Mouse (Mus musculus): Measurements from ENCODE around the gene Golga1. TPM values are rescaled to one million over a fixed set of nuclear protein-coding genes. Genes with fewer than 3 reads are reported as not detected.

Golga1 gene
- polyA plus RNA-seq, 1 experiment: 13.7 TPM

DNA sequence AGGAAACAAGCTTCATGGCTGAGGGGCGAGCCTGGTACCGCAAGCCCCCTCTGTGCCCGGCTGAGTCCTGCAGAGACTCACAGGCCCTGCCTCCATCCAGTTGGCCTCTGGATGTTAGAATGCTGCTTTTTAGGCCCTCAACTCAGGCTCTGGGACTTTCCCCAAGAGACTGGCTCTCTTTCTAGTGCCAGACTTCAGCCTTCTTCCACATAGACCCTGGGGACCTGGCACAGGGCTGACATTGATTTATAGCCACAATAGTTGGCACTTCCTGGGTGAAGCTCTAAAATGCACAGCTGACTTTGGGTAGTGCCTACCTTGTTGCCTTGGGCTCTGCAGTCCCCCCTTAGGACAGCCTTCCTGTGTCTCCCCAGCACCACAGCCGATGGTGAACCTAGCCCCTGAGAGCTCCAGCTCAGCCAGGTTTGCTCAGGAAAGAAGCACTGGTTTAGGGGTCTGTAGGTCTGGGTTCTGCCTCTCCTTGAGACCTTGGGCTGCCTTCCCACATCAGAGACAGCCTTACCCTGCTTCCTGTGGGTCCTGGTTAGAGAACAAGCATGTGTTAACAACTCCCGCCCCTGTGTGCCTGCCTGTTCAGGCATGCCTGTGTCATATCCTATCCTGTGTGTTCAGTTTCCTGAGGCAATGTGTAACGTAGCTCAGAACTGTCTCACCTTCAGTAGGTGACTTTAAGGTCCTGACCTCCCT lies 77.4 kb downstream of the Golga1 start:
- H3K4me1 ChIP-seq (ENCODE audit: control insufficient read depth, insufficient read depth, low read length): no peaks in the 10 kb centered on the region; the same call in 1 of the 2 replicates
- H3K27ac ChIP-seq (ENCODE audit: control insufficient read depth, insufficient read depth, low read depth, low read length): no peak overlapping the region
- no peaks in the 10 kb centered on the region for H3K36me3 ChIP-seq (ENCODE audit: control insufficient read depth, insufficient read depth, low read length)
- H3K4me3 ChIP-seq (ENCODE audit: control insufficient read depth, low read depth, low read length): no peak overlapping the region
- no peaks in the 10 kb centered on the region for H3K27me3 ChIP-seq (ENCODE audit: control insufficient read depth, insufficient read depth, low read length)
- TF ChIP-seq POLR2A (IDR thresholded peaks at IDR 0.05; ENCODE audit: control insufficient read depth, low read depth, low read length) (no peak), CTCF (IDR thresholded peaks at IDR 0.05; ENCODE audit: control insufficient read depth, insufficient read depth, insufficient replicate concordance, low read depth, low read length) (no peak)

DNA sequence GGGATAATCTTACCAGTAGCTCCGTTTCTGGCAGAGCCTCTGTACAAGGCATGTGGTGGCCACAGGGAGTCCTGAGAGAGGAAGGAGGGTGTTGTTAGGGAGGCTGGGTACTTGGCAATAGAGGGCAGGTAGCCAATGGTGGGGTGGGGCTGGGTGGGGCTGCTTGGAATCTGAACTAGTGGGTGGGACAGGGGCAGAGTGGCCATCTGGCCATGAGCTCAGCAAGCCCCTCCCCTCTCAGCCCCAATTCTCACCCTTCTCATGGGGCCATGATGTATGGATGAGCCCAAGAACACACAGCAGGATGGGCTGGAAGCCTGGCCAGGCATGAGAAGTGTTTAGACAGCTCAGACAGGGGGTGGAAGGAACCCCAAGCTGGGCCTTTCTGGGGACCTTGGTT lies 78.0 kb downstream of the Golga1 start:
- Histone ChIP-seq H3K4me3 (ENCODE audit: control insufficient read depth, low read depth, low read length) (no peak overlapping the region), H3K27ac (ENCODE audit: control insufficient read depth, insufficient read depth, low read depth, low read length) (no peak overlapping the region), H3K36me3 (ENCODE audit: control insufficient read depth, insufficient read depth, low read length) (no peaks in the 10 kb centered on the region), H3K27me3 (ENCODE audit: control insufficient read depth, insufficient read depth, low read length) (no peaks in the 10 kb centered on the region), H3K4me1 (ENCODE audit: control insufficient read depth, insufficient read depth, low read length) (no peaks in the 10 kb centered on the region; the same call in 1 of the 2 replicates)
- TF ChIP-seq POLR2A (IDR thresholded peaks at IDR 0.05; ENCODE audit: control insufficient read depth, low read depth, low read length): no peak
- TF ChIP-seq CTCF (IDR thresholded peaks at IDR 0.05; ENCODE audit: control insufficient read depth, insufficient read depth, insufficient replicate concordance, low read depth, low read length): no peak

DNA sequence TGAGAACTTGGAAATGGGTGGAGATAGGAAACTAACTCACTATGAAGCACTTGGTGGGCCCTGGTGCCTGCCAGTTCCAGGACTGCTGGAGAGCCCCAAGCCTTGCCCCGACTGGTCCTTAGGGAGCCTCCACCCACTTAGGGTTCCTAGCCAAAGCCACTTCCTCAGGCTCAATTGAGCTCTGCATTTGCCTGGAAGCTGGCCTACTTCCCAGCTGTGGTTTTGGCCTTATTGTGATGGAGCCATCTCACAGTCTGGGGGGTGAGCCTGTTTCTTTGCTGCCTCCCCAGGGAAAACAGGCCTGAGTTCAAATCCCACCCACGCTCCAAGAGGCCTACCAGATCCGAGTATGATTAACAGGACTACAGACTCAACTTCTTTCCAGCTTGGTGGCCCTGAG lies 78.8 kb downstream of the Golga1 start:
- no peak for TF ChIP-seq CTCF (IDR thresholded peaks at IDR 0.05; ENCODE audit: control insufficient read depth, insufficient read depth, insufficient replicate concordance, low read depth, low read length)
- TF ChIP-seq POLR2A (IDR thresholded peaks at IDR 0.05; ENCODE audit: control insufficient read depth, low read depth, low read length): no peak
- Histone ChIP-seq H3K4me1 (ENCODE audit: control insufficient read depth, insufficient read depth, low read length) (no peaks in the 10 kb centered on the region; the same call in 1 of the 2 replicates), H3K27me3 (ENCODE audit: control insufficient read depth, insufficient read depth, low read length) (no peaks in the 10 kb centered on the region), H3K4me3 (ENCODE audit: control insufficient read depth, low read depth, low read length) (peak overlapping the region; percentile 29), H3K27ac (ENCODE audit: control insufficient read depth, insufficient read depth, low read depth, low read length) (no peak overlapping the region), H3K36me3 (ENCODE audit: control insufficient read depth, insufficient read depth, low read length) (no peaks in the 10 kb centered on the region)

GRCm38 (mm10) chr2:38983456-38983855 lies 81.9 kb downstream of the Golga1 start:
- H3K4me1 ChIP-seq (ENCODE audit: control insufficient read depth, insufficient read depth, low read length): no peaks in the 10 kb centered on the region
- TF ChIP-seq POLR2A (IDR thresholded peaks at IDR 0.05; ENCODE audit: control insufficient read depth, low read depth, low read length): no peak
- peak; percentile 70; the same call in 1 of the 2 replicates for TF ChIP-seq CTCF (IDR thresholded peaks at IDR 0.05; ENCODE audit: control insufficient read depth, insufficient read depth, insufficient replicate concordance, low read depth, low read length)
- H3K4me3 ChIP-seq (ENCODE audit: control insufficient read depth, low read depth, low read length): no peak overlapping the region
- H3K27me3 ChIP-seq (ENCODE audit: control insufficient read depth, insufficient read depth, low read length): no peaks in the 10 kb centered on the region
- no peaks in the 10 kb centered on the region for H3K36me3 ChIP-seq (ENCODE audit: control insufficient read depth, insufficient read depth, low read length)
- H3K27ac ChIP-seq (ENCODE audit: control insufficient read depth, insufficient read depth, low read depth, low read length): no peak overlapping the region

- Histone ChIP-seq H3K4me3 (ENCODE audit: control insufficient read depth, low read depth, low read length) (no peak overlapping the region), H3K27ac (ENCODE audit: control insufficient read depth, insufficient read depth, low read depth, low read length) (no peak overlapping the region)
These were observed 87.5 kb downstream of the Golga1 start for GRCm38 (mm10) chr2:38977837-38978236.

DNA sequence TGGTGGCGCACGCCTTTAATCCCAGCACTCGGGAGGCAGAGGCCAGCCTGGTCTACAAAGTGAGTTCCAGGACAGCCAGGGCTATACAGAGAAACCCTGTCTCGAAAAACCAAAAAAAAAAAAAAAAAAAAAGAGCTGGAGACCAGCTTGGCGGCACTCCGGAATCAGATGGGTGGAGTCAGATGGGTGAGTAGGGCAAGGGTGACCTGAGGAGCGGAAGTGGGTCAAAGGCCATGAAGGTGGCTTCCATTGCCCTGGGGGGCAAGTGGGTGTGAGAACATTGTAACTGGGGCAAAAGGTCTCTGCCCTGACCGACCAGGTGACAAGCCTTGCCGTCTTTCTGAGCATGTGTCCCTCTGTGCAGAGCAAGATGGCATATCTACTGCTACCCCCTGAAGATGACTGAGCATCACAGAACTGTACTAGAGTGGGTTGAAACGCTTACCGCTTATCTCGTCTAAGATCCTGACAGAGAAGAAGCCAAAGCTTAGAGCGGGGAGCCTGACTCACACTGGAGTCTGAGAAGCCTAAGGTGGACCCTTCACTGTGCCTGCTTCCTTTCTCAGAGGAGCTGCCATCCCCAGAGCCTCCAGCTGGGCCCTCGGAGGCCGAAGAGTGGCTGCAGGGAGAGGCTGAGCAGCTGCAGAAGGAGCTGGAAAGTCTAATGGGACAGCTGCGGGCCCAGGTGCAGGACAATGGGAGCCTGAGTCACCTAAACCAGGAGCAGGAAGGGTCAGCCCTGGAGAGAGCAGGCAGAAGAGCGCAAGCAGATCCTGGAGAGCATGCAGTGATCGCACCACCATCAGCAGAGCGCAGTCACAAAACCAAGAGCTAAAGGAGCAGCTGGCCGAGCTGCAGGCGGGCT lies 89.2 kb downstream of the Golga1 start:
- no peaks in the 10 kb centered on the region for H3K36me3 ChIP-seq (ENCODE audit: control insufficient read depth, insufficient read depth, low read length)
- no peak overlapping the region for H3K27ac ChIP-seq (ENCODE audit: control insufficient read depth, insufficient read depth, low read depth, low read length)
- no peak overlapping the region for H3K4me3 ChIP-seq (ENCODE audit: control insufficient read depth, low read depth, low read length)
- TF ChIP-seq CTCF (IDR thresholded peaks at IDR 0.05; ENCODE audit: control insufficient read depth, insufficient read depth, insufficient replicate concordance, low read depth, low read length) (no peak), POLR2A (IDR thresholded peaks at IDR 0.05; ENCODE audit: control insufficient read depth, low read depth, low read length) (no peak)
- no peaks in the 10 kb centered on the region for H3K27me3 ChIP-seq (ENCODE audit: control insufficient read depth, insufficient read depth, low read length)
- H3K4me1 ChIP-seq (ENCODE audit: control insufficient read depth, insufficient read depth, low read length): peaks cover 3% of the 10 kb centered on the region

More at GRCm38 (mm10) chr2:38977837-38978236, 87.5 kb downstream of the Golga1 start:
- H3K4me1 ChIP-seq (ENCODE audit: control insufficient read depth, insufficient read depth, low read length): peaks cover 3% of the 10 kb centered on the region
- no peaks in the 10 kb centered on the region for H3K27me3 ChIP-seq (ENCODE audit: control insufficient read depth, insufficient read depth, low read length)
- TF ChIP-seq CTCF (IDR thresholded peaks at IDR 0.05; ENCODE audit: control insufficient read depth, insufficient read depth, insufficient replicate concordance, low read depth, low read length) (no peak), POLR2A (IDR thresholded peaks at IDR 0.05; ENCODE audit: control insufficient read depth, low read depth, low read length) (no peak)
- H3K36me3 ChIP-seq (ENCODE audit: control insufficient read depth, insufficient read depth, low read length): no peaks in the 10 kb centered on the region

- Histone ChIP-seq H3K27ac (ENCODE audit: control insufficient read depth, insufficient read depth, low read depth, low read length) (no peak overlapping the region), H3K27me3 (ENCODE audit: control insufficient read depth, insufficient read depth, low read length) (no peaks in the 10 kb centered on the region), H3K4me3 (ENCODE audit: control insufficient read depth, low read depth, low read length) (0 out of 2 replicates have a peak overlapping the region, but pooled peaks have one; percentile 24), H3K4me1 (ENCODE audit: control insufficient read depth, insufficient read depth, low read length) (peaks cover 3% of the 10 kb centered on the region), H3K36me3 (ENCODE audit: control insufficient read depth, insufficient read depth, low read length) (no peaks in the 10 kb centered on the region)
- TF ChIP-seq CTCF (IDR thresholded peaks at IDR 0.05; ENCODE audit: control insufficient read depth, insufficient read depth, insufficient replicate concordance, low read depth, low read length) (no peak), POLR2A (IDR thresholded peaks at IDR 0.05; ENCODE audit: control insufficient read depth, low read depth, low read length) (no peak)
These were observed 90.2 kb downstream of the Golga1 start for GRCm38 (mm10) chr2:38975181-38975580.

Measured in testis, adult 2 months (tissue).